Mouse (Mus musculus): ENCODE data around the gene Aprt.

- no peak for TF ChIP-seq POLR2A (IDR thresholded peaks at IDR 0.05; ENCODE audit: low read depth, low read length)
- no peak for TF ChIP-seq CTCF (IDR thresholded peaks at IDR 0.05; ENCODE audit: extremely low read depth, insufficient read depth, insufficient read length, insufficient replicate concordance)
Observed at GRCm38 (mm10) chr8:122574264-122574663, 2.4 kb downstream of the Aprt start.
